Mouse (Mus musculus) megakaryocyte, embryonic 14.5 days (primary cell): ENCODE measurements around the gene Map2.

ENCODE experiments used
- FLI1 ChIP-seq: IDR thresholded peaks from 2 replicates; pipeline ENCODE4 v1.6.1; 2012; ENCODE audit warnings: low read length, inconsistent platforms, mixed read lengths
- GATA1 ChIP-seq: IDR thresholded peaks from 3 replicates; pipeline ENCODE4 v1.6.1; 2012; ENCODE audit warnings: mixed read lengths, low read length, inconsistent platforms, borderline replicate concordance

GRCm38 (mm10) chr1:66175041-66175665, at the start of gene Map2:
- TF ChIP-seq FLI1 (no peak), GATA1 (no peak)
